Mouse (Mus musculus) stomach, postnatal 0 days (tissue): ENCODE results near the gene Zfp866.

Experiments
- CTCF ChIP-seq: IDR thresholded peaks from 2 replicates; pipeline ENCODE4 v1.5.1; 2016; ENCODE audit warnings: antibody characterized with exemption, low read depth, mild to moderate bottlenecking, moderate library complexity
- EP300 ChIP-seq: optimal IDR thresholded peaks from 2 replicates; pipeline ENCODE3; 2016; ENCODE audit warnings: antibody characterized with exemption

DNA sequence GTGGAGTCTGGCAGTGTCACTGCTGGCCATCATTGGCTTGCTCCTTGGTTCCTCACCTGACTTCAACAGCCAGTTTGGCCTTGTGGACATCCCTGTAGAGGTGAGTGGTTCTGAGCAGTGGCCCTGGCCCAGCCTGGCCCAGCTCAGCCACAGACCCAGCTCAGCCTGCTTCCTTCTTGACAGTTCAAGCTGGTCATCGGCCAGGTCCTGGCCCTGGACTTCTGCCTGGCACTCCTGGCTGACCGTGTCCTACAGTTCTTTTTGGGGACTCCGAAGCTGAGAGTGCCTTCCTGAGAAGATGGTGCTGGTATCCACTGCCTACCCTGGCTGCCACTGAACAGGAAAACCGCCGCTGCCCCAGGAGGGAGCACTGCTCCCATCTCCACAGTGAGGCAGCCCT is 16.3 kb upstream of the Zfp866 start:
- TF ChIP-seq CTCF, result no peak
- TF ChIP-seq EP300, result no peak
